Mouse (Mus musculus) spleen, postnatal 14 days (tissue): ENCODE measurements around the gene Rps6ka5.
A peak's percentile ranks its signal among the peaks of the same experiment; 100 is the strongest.

Experiments used
- DNase-seq, 2 experiments: peaks; one replicate each; pipeline ENCODE4 v3.0.0; 2021 to 2022; ENCODE audit warnings: low spot score in 2 of 2

Rps6ka5 gene

DNA sequence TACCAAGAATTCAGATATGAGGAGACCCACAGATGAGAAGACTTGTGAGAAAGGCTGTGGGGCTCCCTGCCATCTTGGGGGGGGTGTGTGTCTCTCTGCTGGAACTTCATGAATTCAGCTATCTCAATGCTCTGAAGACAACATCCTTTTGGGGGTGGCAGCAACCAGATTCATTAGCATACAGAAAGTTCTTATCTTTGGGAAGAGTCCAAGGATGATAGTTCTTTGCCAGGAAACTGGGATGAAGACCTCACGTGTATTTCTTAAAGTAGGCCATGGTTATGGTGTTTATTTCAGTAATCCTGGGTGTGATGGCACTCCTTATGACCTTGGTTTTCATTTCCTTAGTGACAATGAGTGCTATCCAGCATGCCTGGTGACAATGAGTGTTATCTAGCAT, 195.0 kb downstream of the Rps6ka5 start:
- no peak for DNase-seq

DNA sequence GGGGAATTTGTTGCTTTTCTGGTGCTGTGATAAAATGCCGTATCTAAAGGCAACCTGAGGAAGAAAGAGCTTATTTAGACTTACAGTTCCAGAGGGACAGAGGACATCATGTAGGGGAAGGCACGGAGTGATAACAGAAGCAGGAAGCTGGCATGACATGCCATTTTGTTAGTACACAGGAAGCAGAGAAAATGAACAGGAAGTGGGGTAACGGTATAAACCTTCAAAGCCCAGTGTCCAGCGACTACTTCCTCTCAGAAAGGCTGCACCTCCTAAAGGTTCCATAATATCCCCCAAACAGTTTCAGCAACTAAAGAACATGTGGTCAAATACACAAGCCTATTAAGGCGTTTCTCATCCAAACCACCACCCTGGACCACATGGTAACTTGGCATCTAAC, 195.9 kb downstream of the Rps6ka5 start:
- no peak for DNase-seq

DNA sequence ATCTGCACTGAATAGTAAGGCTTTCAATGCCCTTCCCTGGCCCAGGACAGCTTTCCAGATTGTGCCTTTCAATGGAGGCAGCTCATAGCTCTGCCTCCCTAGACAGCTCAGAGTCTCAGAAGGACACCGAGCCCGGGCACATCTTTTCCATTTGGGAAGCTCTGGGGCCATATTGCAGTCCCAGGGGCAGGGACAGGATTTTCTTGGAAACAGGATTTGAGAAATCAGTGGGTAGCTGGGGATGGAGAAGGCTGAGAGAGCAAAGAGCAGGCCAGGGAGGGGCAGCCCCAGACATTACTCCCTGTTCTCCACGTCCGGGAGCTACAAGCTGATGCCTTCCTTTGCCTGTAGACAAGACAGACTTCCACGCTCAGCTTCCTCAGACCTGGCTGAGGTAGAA, 197.1 kb downstream of the Rps6ka5 start:
- no peak for DNase-seq

DNA sequence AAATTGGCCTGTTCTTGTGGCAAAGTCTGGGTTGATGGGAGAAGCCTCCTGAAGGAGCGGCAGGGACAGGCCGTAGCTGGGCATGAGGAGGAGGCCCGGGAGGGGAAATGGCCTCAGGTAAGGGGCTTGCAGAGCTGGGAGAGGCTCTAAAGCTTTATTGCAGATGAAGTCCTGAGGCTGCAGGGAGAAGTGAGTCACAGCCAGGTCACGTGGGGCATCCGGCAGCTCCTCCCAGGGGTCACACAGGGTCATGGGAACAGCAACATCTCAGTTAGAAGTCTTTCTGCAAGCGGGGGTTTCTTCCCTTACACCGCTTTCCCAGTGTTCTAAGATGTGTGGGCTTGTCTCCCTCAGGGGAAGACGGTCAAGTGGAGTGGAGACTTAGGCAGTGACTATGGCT, 197.6 kb downstream of the Rps6ka5 start:
- no peak for DNase-seq

DNA sequence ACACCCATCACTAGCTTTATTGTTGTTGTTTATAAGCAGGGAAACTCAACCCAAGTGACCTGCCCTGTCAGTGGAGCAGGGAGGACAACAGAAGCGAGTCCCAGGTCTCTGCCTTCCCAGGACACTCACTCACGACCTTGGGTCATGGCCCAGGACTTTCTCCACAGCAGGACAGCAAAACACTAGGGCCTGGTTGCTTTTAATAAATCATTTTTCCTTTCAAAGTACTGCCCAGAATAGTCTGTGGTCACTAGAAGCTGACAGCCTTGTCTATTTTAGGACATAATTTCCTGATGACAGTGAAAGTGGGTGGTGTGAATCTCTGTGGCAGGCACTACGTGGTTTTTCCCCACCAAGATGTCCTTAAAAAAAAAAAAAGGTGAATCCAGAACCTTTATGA, 198.5 kb downstream of the Rps6ka5 start:
- DNase-seq = no peak

DNA sequence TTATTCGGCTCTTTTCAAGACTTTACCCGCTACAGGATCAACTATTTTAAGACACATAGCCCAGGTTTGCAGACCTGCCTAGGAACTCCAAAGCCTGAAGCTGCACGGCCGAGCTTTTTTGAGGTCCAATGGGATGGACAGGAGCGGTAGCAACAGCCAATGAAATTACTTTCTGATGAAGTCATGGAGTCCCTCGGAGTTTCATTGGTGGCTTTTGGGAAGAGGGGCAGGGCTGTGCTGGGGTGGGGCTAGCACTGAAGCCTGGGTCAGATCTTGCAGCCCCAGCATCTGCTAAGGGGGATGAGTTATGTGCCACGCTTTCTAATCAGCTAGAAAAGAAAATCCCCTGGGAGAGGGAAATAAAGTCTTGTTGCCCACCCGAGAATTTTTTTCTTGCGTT, 199.0 kb downstream of the Rps6ka5 start:
- peak; percentile 21 to 51 for DNase-seq

DNA sequence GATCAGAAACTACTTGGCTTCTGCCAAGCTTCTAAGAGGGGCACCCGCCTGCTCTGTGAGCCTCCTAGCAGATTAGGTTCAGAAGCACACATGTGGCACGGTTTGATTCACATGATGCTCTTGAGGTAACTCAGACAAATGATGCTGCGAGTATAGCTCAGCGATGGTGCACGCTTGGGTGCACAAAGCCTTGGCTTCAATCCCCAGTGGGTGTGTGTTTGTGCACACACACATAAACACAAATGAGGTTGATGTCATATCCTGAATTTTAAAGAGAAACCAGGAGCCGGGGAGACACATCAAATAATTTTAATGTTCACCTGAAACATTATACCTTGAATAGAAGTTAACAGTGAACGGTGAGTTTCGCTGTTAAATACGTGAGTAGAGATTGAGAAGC, 199.5 kb downstream of the Rps6ka5 start:
- no peak for DNase-seq

DNA sequence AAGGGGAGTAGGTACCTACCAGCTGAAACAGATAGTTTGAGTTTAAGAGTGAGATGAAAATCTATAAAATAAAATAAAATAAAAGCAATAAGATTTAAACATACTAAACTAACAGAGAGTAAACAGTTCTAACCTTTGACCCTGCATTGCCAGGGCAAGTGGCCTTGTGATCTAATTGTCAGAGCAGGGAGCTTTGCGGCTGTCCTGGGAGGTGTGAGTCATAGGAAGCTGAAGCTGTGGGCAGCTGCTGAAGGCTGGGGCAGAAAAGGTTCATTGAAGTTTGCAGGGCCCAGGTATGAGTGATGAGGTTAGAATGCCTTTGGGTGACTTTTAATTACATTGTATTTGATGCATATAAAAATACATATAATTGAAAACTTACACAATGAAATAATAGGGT, 200.8 kb downstream of the Rps6ka5 start:
- no peak for DNase-seq

DNA sequence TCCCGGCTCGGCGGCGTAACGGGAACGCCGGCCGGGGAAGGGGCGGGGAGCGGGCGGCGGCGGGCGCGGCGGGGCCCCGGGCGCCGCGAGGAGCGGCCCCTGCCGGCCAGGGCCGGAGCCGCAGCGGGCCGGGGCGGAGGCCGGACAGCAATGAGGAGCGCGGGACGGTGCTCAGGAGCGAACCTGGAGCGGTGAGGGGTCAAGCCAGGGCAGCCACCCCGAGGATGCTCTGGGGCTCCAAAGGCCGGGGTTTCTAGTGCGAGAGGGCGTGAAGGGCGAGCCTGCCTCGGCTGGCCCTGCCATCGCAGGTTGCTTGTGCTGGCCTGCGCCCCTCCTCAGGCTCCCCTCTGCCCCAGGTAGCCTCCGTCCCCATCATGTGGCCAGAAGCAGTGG, 206.0 kb downstream of the Rps6ka5 start, which contains the start of gene Ttc7b:
Gene Ttc7b (minus strand): TSS at position 33 of the 393 bp plus-strand sequence.
- DNase-seq = peak; percentile 17 to 38

DNA sequence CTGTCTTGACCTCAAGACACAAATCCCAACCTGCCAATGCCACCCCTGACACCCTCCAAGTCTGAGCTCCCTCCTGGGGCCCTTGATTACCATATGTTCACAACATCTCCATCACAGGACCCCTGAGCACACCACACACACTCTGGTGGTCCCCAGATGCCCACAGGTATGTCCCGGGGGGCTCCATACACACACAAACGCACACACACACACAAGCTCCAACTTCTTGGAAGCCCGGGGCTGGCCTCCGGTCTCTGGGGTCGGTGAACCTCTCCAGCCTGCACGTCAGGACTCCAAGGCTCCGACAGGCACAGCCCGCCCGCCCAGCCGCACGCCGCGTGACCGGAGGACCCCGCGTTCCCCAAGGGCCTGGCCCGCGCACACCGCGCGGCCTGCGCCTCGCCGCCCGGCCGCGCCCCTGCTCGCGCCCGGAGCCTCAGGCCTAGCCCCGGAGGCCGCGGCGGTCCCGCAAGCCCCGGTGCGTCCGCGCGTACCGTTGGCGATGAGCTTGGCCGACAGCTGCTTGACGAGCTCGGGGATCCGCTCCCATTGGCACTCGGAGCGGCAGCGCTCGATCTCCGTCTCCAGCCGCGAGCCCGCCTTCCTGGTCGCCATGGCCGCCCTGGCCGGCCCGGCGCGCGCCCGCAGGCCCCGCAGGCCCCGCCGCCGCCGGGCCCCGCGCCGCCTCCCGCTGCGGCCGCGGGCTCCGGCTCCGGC, 206.5 kb downstream of the Rps6ka5 start:
- DNase-seq = peak in 1 of 2 experiments; percentile 21

DNA sequence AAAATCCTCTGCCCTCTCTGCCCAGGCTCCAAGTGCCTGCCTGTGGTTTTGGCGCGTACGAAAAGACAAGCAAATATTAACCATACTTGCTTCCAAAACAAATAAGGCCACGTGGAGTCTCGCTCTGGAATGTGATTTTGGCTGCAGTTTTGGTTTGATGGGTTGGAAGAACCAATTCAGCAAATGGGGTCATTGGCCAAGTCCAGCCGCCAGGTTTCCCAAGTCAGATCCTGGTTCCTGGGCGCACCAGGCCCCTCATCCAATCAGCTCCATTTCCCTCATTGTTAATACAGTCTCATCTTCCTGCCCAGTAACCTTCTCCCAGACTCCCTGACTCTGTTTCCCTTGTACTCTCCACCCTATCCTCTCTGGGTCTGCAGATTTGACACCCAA, 207.1 kb downstream of the Rps6ka5 start:
- no peak for DNase-seq

DNA sequence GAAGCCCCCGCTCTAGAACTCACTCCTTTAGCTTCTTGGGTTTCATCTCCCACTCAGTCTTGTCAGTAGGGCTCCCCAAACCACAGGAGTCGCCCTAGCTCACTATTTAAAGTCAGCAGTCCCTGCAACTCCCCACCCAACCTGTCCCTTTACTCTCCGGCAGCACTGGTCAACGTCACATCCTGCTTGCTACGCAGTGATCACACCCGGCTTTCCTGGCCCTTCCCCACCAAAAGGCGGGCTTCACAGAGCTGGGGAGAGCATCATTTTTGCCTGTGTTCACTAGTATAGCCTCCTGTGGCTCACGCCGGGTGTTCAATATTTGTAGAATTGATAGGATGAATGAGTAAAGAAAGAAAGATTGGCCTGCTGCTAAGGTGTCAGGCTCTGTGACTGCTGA, 209.4 kb downstream of the Rps6ka5 start:
- no peak for DNase-seq

DNA sequence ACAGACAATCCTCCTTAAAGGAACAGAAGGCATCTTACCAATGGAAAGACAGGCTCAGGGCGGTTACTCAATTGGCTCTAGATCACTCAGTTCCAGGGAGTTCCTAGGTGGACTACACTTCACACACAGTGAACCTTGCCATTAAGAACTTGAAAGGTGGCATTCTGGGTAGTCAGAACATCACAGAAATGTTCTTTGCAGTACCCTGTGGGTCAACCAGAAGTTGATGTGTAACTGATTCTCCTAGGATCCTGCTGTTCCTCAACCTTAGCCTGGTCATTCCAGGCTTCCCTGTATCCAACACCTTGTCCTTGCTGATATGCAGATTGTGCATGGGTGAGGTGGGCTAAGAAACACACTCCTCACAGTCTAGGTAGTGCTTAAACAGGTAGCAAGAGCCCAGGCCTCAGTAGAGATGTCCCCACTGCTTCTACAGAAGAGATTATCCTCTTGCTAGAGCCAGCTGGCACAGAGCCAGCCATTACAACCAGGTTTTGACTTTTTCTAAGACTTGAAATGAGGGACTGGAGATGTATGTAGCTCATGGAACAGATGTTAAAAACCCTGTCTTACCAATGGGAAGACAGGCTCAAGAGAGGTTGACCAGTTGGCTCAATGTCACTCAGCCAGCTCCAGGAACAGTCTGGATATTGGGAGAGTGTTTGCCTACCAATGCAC, 210.5 kb downstream of the Rps6ka5 start:
- DNase-seq = no peak

DNA sequence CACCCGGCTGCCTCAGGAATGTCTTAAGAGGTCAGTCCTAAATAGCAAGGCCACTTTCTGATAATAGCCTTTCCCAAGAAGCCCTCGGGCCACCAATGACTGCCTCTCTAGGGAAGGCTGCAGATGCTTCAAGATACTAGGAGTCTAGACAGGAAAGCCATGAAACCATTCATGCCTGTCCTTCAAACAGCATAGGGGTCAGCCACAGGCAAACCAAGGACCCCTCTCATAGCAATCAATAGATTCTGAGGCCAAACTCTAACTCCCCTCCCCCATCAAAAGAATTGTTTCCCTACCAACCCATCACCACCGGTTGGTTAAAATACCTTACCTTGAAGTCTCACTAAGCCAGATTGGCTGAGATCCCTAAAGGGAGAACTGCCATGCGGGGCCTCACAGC, 211.3 kb downstream of the Rps6ka5 start:
- DNase-seq = no peak

DNA sequence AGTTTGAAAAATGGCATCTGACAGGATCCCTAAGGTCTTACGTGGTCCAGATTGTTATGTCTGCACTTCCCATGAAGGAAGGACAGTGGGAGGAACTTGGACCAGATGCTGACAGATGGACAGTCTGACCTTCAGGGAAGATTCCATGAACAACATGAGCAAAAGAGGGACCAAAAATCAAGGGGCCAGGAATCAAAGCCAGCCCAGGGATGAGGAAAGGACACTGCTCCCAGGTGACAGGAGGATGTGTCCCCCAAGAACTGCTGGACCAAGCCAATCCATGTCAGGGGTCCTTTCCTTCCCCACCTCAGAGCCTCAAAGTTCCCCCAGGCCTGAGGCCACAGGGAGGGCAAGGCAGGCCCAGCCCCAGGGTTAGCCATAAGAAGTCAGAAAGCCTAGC, 212.2 kb downstream of the Rps6ka5 start:
- DNase-seq = no peak

DNA sequence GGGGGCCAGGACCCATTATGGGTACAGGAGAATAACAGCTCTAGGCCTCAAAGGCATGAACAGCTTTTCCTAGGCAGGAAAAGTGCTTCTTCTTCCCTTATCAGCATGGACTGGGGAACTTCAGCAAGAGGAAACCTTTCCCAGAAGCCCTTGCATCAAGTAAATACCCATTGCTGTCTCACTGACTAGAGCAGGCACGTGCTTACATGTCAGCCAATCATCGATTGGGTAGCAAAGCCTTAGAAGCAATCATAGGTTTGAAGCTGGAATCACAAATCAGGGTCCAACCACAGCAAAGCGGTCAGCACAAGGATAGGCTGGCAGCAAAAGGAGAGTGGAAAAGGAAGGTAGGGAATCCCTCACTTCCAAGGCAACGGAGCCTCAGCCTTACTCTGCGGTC, 213.7 kb downstream of the Rps6ka5 start:
- no peak for DNase-seq

DNA sequence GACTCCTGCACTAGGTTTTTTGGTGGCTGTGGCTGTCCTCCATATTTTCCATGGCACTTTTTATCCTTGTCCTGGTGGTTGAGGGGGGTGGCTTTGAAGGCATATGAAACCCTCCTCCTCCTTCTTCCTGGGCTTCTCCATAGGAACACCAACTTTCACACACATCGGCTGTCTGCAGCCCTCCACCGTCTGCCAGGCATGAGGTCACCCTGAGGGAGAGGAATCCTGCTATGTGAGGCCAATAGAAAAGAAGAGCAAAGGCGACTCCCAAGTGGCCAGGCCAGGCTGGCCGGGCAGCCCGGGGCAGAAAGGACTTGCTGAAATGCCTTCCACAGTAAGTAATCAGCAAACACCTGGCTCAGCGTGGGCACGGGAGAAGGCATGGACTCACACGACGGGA, 214.1 kb downstream of the Rps6ka5 start:
- DNase-seq = no peak

DNA sequence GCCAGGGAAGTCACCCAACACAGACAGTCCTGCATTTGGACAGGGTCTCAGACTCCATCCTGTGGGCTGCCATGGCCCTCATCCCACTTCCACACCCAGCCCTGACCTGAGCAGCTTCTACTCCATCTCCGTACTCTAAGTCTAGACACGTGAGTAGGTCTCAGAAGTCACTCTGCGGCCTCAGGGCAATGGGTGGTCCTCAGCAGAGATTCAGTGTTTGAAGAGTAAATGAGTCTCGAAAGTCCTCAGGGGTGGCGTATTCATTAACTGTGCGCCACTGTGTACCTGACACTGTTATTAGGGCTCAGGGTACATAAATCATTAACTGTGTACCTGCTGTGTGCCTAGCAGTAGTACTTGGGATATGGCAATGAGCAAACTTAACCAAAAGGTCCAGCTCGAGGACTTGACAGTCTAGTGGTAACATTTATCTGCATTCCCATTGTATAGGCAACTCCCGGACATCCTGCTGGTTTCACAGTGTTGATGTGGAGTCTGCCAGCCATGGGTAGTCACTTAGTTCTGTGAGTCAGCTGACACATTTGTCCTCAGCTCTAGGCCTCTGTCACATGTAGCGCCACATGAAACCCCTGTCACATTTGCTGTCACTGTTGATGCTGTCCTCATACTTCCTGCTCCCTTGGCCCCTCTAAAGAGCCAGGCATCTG, 217.0 kb downstream of the Rps6ka5 start:
- DNase-seq = no peak

DNA sequence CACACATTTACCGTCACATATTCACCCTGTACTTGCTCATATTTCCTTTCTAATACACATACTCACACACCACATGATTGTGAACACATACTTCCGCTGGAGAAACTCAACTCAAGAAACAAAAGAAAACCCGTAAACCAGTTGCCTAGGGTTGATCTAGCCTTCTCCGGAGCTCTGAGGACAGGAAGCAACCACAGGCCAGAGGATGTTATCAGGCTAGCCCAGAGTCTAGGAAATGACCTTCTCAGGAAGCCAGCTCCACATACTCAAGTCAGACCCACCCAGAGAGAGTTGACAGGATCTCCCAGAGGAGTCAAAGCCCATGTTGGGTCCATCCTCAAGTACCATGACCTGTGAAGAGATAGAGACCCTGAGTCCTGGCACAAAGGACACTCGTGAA, 218.1 kb downstream of the Rps6ka5 start:
- no peak for DNase-seq

DNA sequence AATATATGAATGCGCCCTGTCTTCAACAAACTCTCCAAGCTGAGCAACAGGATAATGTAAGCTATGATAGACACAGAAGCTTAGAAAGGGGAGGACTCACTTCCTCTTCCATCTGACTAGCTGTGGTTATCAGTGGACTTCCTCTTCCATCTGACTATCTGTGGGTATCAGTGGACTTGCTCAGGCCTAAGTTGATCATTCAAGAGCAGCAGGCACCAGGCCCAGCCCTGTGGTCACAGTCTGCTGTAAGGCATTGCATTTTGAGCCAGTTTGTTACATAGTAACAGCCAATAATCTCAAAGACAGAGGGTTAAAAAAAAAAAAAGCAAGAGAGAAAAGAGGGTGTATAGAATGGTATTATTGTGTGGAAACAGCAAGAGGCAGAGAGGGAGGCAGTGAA, 221.3 kb downstream of the Rps6ka5 start:
- DNase-seq = no peak

DNA sequence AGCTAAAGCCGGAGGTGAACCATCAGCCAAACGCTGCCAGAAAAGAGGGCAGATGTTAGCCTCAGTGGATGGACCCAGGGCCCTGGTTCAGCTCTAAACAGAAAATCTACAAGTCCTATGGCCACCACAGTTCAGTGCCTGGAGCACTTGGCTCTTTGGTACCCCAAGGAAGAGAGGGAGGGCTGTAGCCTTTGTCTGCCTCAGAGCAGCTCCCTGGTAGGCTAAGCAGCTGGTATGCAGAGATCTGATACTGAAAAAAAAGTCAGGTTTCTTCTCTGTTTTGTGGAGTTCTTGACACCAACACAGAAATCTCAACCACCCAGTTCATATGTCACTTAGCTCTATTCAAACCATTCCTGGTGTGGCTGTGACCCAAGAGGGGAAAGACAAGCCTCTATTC, 222.2 kb downstream of the Rps6ka5 start:
- no peak for DNase-seq

DNA sequence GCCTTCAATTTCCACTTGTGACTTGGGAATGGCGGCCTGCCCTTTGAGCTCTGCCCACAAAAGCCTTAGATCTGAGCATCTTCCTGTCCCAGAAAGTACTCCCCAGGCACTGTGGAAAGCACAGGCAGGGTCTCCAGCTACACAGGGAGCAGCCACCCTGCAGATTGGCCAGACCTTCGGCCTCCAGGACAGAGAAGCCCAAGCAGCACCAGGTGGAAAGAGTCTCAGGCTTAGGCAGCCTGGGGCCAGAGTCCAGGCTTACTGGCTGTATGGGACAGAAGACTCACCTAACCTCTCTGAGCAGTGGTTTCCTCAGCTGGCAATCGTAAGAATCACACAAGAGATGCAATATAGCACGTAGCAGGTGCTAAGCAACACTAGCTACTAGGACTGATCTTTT, 223.1 kb downstream of the Rps6ka5 start:
- DNase-seq = no peak

DNA sequence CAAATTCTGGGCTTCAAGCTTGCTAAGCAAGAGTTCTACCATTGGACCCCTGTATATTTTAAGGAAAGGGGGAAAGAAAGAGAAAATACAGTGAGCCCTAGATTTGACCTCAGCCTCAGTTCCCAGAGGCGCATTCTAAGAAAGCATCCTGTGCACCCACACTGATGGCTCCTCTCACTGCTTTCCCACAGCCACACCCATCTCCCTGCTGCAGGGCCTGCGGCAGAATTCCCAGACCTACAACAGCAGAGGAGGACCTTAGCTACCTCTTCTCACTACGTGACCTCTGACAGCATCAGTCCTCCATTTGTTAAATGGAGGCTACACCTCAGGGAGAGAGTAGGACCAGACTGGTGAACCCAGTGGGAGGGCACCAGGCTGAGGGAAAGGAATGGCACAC, 224.2 kb downstream of the Rps6ka5 start:
- no peak for DNase-seq
